Mouse (Mus musculus) liver, adult 2 months (tissue): ENCODE data around the gene Disp2. TPM values are rescaled to one million over a fixed set of nuclear protein-coding genes. Genes with fewer than 3 reads are reported as not detected.
A peak's percentile ranks its signal among the peaks of the same experiment; 100 is the strongest.

Experiments
- DNase-seq: peaks from one replicate; pipeline ENCODE4 v3.0.0-alpha.2; 2011; ENCODE audit warnings: low read depth, low spot score; ENCODE audit errors: extremely low read depth
- H3K27ac ChIP-seq: fragments of 200-500 bp; replicated peaks from 2 replicates; pipeline ENCODE4 v1.5.1; 2012; ENCODE audit warnings: low read depth, mild to moderate bottlenecking, control low read depth, inconsistent platforms, low read length; ENCODE audit not compliant: insufficient read depth
- H3K27me3 ChIP-seq: fragments of 200-500 bp; 2 replicates; pipeline ENCODE4 v1.6.1; 2012; ENCODE audit warnings: mild to moderate bottlenecking, moderate library complexity, low read length, inconsistent platforms; ENCODE audit not compliant: control insufficient read depth, insufficient read depth
- H3K36me3 ChIP-seq: fragments of 200-500 bp; 2 replicates; pipeline ENCODE4 v1.6.1; 2012; ENCODE audit warnings: low read length, inconsistent platforms; ENCODE audit not compliant: control insufficient read depth, insufficient read depth
- H3K4me1 ChIP-seq: fragments of 200-500 bp; 2 replicates; pipeline ENCODE4 v1.6.1; 2011; ENCODE audit warnings: low read length; ENCODE audit not compliant: control insufficient read depth, insufficient read depth
- H3K4me3 ChIP-seq: fragments of 200-500 bp; 2 replicates; pipeline ENCODE4 v1.5.1; 2011; ENCODE audit warnings: low read depth, mild to moderate bottlenecking, control low read depth, low read length, moderate library complexity; ENCODE audit not compliant: insufficient read depth
- H3K79me2 ChIP-seq: fragments of 200-500 bp; 2 replicates; pipeline ENCODE4 v1.6.1; 2012; ENCODE audit warnings: inconsistent platforms, mild to moderate bottlenecking, low read length, moderate library complexity; ENCODE audit not compliant: control insufficient read depth, insufficient read depth
- H3K9ac ChIP-seq: fragments of 200-500 bp; 2 replicates; pipeline ENCODE4 v1.6.1; 2012; ENCODE audit warnings: low read depth, mild to moderate bottlenecking, control low read depth, inconsistent platforms, low read length
- CTCF ChIP-seq: fragments of 200-500 bp; IDR thresholded peaks from 2 replicates; pipeline ENCODE4 v1.5.1; 2011; ENCODE audit warnings: low read depth, low read length, control low read depth
- POLR2A ChIP-seq: fragments of 200-500 bp; IDR thresholded peaks from 2 replicates; pipeline ENCODE4 v1.6.1; 2011; ENCODE audit warnings: low read length, control low read depth; ENCODE audit not compliant: insufficient read depth; ENCODE audit errors: extremely low read depth
- WGBS: fragments of 180-500 bp; shearing (Covaris S2); methylation state at CpG from one replicate; pipeline ENCODE4 v1.1.7; 2018; 5-methylcytosine and 5-hydroxymethylcytosine counted together
- polyA plus RNA-seq: library from polyadenylated mRNA; depleted of rRNA; stranded (reverse); fragments of >200 nt; gene quantifications from 2 replicates; pipeline ENCODE4 v1.2.3, GENCODE M21; 2012
- total RNA-seq: library from RNA; depleted of rRNA; stranded (reverse); fragments of >200 nt; gene quantifications from 2 replicates; pipeline ENCODE4 v1.2.3, GENCODE M21; 2014

Disp2 gene
- total and polyA plus RNA-seq, 2 experiments = 1.0 to 1.5 TPM

DNA sequence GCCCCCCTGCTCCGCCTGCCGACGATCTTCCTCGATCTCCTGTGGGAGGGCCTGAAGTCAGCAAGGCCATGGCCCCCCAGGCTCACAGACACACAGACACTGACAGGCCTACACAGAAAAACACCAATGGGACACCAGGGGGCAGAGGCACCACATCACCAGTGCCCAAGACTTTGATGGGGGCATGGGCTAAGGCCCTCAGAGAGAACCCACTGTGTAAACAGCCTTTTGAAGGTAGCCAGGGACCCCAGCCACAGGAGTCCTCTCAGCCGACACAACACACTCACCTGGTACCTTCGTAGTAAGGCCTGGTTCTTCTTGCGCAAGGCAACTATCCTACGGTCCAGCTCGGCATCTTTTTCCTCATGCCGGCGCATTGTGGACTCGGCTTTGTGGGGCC, 18.2 kb upstream of the Disp2 start:
- peak overlapping the region; percentile 71; the same call in 1 of the 2 replicates for H3K27ac ChIP-seq
- H3K4me1 ChIP-seq = peaks cover 10% of the 10 kb centered on the region
- H3K4me3 ChIP-seq = peak overlapping the region; percentile 30; the same call in 1 of the 2 replicates
- TF ChIP-seq POLR2A = no peak
- TF ChIP-seq CTCF = peak; percentile 27; the same call in 1 of the 2 replicates
- 85% methylated on average over 12 of the region's 12 CpGs for WGBS
- H3K36me3 ChIP-seq = no peaks in the 10 kb centered on the region
- peak overlapping the region; percentile 70 for H3K9ac ChIP-seq
- H3K79me2 ChIP-seq = no peaks in the 10 kb centered on the region
- no peak for DNase-seq
- H3K27me3 ChIP-seq = no peaks in the 10 kb centered on the region

DNA sequence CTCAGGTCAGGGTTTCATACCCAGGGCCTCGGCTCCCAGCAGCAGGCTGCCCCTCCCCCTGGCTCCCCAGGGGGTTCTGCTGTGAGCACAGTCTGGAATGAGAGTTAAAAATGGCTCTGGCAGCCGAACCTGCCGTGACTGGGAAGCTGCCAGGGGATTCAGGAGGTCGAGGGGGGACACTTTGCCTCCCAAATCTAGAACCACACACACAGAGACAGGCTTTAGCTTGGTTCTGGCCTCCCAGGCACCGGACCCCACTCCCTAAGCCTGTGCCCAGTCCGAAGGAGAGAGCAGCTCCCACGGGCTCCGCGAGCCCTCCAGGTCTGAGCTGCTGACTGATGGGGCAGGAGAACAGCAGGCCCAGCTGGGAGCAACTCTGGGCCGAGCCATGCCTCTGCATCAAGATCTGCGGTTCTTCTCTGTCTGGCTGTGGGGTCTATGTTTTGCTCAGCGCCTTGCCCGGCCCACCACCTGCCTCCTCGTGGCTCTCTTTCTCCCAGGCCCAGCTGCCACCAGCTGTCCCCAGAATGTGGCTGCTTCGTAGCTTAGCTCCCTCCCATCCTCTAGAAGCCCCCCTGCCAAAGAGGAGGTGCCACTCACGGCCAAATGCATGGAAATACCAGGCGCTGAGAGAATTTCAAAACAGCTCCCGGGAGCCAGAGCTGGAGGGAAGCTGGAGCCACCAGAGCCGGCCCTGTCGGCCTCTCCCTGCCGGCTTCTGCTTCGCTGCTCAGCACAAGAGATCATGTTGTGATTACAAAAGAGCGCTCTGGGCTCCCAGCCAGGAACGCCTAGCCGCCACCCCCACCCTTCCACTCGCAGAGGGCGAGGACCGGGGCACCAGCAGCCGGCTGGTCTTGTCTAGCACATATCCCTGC, 17.4 kb upstream of the Disp2 start, which contains the start of gene Ccdc9b:
Gene Ccdc9b (minus strand): TSS at position 756 of the 878 bp plus-strand sequence.
- H3K4me3 ChIP-seq = peak within 1 kb of the TSS; percentile 51
- H3K9ac ChIP-seq = peak within 1 kb of the TSS; percentile 70
- no peaks in the 10 kb centered on the region for H3K36me3 ChIP-seq
- H3K79me2 ChIP-seq = no peaks in the 10 kb centered on the region
- peak within 1 kb of the TSS; percentile 72 for H3K27ac ChIP-seq
- peaks cover 8% of the 10 kb centered on the region for H3K4me1 ChIP-seq
- peak; percentile 74 for DNase-seq
- no peaks in the 10 kb centered on the region for H3K27me3 ChIP-seq
- 23% methylated on average over 29 of the region's 29 CpGs for WGBS
- no peak; the same call in 1 of the 2 replicates for TF ChIP-seq CTCF
- no peak for TF ChIP-seq POLR2A

DNA sequence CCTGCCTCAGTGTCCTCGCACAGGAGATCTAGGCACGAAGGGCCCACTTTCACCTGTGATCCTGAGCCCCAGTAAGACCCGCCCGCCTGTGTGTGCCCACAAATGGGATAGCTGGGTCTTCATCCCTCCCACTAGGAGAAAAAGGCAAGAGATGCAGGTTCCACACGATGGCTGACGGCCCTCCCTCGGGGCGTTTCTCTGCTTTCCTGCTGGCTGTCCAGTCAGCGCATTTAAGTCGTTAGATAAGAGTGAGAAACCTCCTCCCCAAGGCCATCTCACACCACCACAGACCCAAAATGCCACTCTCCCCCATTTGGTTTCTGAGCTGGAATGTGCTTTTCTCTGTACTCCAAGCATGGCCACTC, 16.8 kb upstream of the Disp2 start:
- WGBS = 10% methylated on average over 10 of the region's 10 CpGs

DNA sequence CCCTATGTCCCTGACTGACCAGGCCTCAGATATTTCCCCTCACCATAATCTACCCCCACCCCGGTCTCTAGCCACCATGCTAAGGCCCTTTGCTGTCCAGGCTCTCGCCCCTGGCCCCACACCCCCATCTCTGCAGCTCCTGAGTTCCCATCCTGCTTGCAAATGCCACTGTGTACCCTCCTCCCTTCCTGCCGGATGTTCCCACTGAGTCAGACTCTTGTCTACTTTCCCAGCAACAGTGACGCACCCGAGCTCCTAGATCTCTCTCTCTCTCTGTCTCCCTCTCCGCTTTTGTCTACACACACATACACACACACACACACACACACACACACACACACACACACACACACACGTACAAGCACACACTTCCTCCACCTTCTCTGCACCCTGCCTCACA, 16.1 kb upstream of the Disp2 start:
- H3K79me2 ChIP-seq = no peaks in the 10 kb centered on the region
- no peak overlapping the region for H3K9ac ChIP-seq
- peaks cover 8% of the 10 kb centered on the region for H3K4me1 ChIP-seq
- TF ChIP-seq CTCF = no peak
- no peak for TF ChIP-seq POLR2A
- H3K27me3 ChIP-seq = no peaks in the 10 kb centered on the region
- DNase-seq = no peak
- 76% methylated on average over 7 of the region's 7 CpGs for WGBS
- H3K4me3 ChIP-seq = no peak overlapping the region
- H3K36me3 ChIP-seq = no peaks in the 10 kb centered on the region
- peak overlapping the region; percentile 72 for H3K27ac ChIP-seq

More for the DNA sequence above, 16.8 kb upstream of the Disp2 start:
- peak overlapping the region; percentile 51; the same call in 1 of the 2 replicates for H3K4me3 ChIP-seq
- H3K36me3 ChIP-seq = no peaks in the 10 kb centered on the region
- TF ChIP-seq CTCF = no peak; the same call in 1 of the 2 replicates
- no peak for TF ChIP-seq POLR2A
- peak overlapping the region; percentile 60 for H3K9ac ChIP-seq
- no peaks in the 10 kb centered on the region for H3K27me3 ChIP-seq
- H3K27ac ChIP-seq = peak overlapping the region; percentile 72
- H3K4me1 ChIP-seq = peaks cover 8% of the 10 kb centered on the region
- H3K79me2 ChIP-seq = no peaks in the 10 kb centered on the region
- no peak for DNase-seq

DNA sequence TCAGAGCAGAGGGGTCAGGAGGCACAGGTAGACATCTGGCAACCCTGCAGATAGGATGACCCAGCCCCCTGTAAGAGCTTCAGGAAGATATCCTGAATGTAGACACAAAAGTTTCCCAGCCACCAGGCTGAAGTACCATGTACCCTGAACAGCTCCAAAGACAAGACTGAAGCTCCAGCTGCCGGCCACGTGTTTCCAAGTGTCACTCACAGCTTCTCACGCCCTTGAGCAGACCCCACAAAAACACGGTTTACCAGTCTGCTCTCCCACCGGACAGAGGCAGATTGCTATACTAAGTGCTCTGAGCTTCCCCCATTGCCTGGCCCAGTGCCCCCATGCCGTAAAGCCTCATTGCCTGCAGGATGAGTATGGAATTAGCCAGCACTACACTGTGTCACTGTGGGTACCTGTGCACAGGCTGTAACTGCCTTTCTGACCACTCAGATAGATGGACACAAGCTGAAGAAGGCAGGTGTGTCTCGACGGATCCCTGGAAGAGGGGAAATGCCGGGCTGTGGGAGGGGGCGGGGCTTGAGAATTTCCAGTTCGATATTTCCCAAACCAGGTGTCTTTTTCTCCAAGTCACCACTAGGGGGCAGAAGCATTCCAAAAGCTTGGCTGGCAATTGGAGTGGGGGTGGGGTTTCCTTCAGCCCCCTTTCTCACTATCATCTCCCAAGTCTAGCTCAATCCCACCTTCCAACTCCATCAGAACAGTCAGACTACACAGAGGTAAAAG, 15.3 kb upstream of the Disp2 start:
- WGBS = 39% methylated on average over 11 of the region's 11 CpGs
- Histone ChIP-seq H3K27me3 (no peaks in the 10 kb centered on the region), H3K27ac (0 out of 2 replicates have a peak overlapping the region, but pooled peaks have one; percentile 3), H3K36me3 (no peaks in the 10 kb centered on the region), H3K4me1 (peaks cover 8% of the 10 kb centered on the region), H3K9ac (no peak overlapping the region), H3K79me2 (no peaks in the 10 kb centered on the region), H3K4me3 (no peak overlapping the region)
- no peak for TF ChIP-seq POLR2A
- TF ChIP-seq CTCF = peak; percentile 45
- peak; percentile 33 for DNase-seq
